Mouse (Mus musculus) myocyte (in vitro differentiated cells): ENCODE data around the gene Sytl5. TPM values are rescaled to one million over a fixed set of nuclear protein-coding genes. Genes with fewer than 3 reads are reported as not detected.

ENCODE experiments used
- H3K27me3 ChIP-seq: one replicate; pipeline ENCODE4 v1.6.1; 2011; ENCODE audit not compliant: control insufficient read depth, insufficient read depth, insufficient read length
- H3K36me3 ChIP-seq: one replicate; pipeline ENCODE4 v1.6.1; 2011; ENCODE audit not compliant: control insufficient read depth, insufficient read depth
- H3K4me2 ChIP-seq: one replicate; pipeline ENCODE4 v1.6.1; 2011; ENCODE audit warnings: low read depth, control low read depth
- H3K4me3 ChIP-seq: one replicate; pipeline ENCODE4 v1.5.1; 2011; ENCODE audit warnings: mild to moderate bottlenecking, control low read depth, moderate library complexity
- H3K79me2 ChIP-seq: one replicate; pipeline ENCODE4 v1.6.1; 2011; ENCODE audit not compliant: control insufficient read depth, insufficient read depth
- H3ac ChIP-seq: one replicate; pipeline ENCODE4 v1.6.1; 2011; ENCODE audit not compliant: control insufficient read depth, insufficient read length
- CEBPB ChIP-seq: IDR thresholded peaks from 2 replicates; pipeline ENCODE4 v1.6.1; 2011; ENCODE audit warnings: mild to moderate bottlenecking, moderate library complexity; ENCODE audit not compliant: poor library complexity, insufficient read depth, severe bottlenecking
- E2F4 ChIP-seq: IDR thresholded peaks from one replicate; pipeline ENCODE4 v1.6.1; 2011; ENCODE audit warnings: mild to moderate bottlenecking, control low read depth, moderate library complexity; ENCODE audit not compliant: insufficient read depth
- MAX ChIP-seq: IDR thresholded peaks from one replicate; pipeline ENCODE4 v1.6.1; 2011; ENCODE audit warnings: low read depth, mild to moderate bottlenecking, control low read depth
- MYOD1 ChIP-seq, 3 experiments: IDR thresholded peaks; one replicate each; pipeline ENCODE4 v1.6.1; 2011; ENCODE audit warnings: control low read depth in 2 of 3, low read depth in 2 of 3, mild to moderate bottlenecking in 2 of 3, moderate library complexity in 1 of 3; ENCODE audit not compliant: insufficient read length in 2 of 3, control insufficient read depth in 1 of 3
- MYOG ChIP-seq, 3 experiments: IDR thresholded peaks; one replicate each; pipeline ENCODE4 v1.6.1; 2011; ENCODE audit warnings: control low read depth in 2 of 3, low read depth in 2 of 3, mild to moderate bottlenecking in 2 of 3; ENCODE audit not compliant: insufficient read length in 2 of 3, control insufficient read depth in 1 of 3, insufficient read depth in 1 of 3
- POLR2A ChIP-seq: IDR thresholded peaks from one replicate; pipeline ENCODE4 v1.6.1; 2011; ENCODE audit warnings: low read depth, mild to moderate bottlenecking, control low read depth, moderate library complexity; ENCODE audit not compliant: insufficient read length
- POLR2AphosphoS2 ChIP-seq: IDR thresholded peaks from one replicate; pipeline ENCODE4 v1.6.1; 2011; ENCODE audit warnings: low read depth, control low read depth; ENCODE audit not compliant: insufficient read length
- REST ChIP-seq: IDR thresholded peaks from one replicate; pipeline ENCODE4 v1.6.1; 2011; ENCODE audit warnings: mild to moderate bottlenecking, control low read depth, moderate library complexity; ENCODE audit not compliant: insufficient read depth, insufficient read length
- SRF ChIP-seq: IDR thresholded peaks from one replicate; pipeline ENCODE4 v1.6.1; 2011; ENCODE audit warnings: low read depth; ENCODE audit not compliant: control insufficient read depth, insufficient read length
- TCF12 ChIP-seq: IDR thresholded peaks from one replicate; pipeline ENCODE4 v1.6.1; 2011; ENCODE audit warnings: mild to moderate bottlenecking, control low read depth; ENCODE audit not compliant: poor library complexity, insufficient read depth, severe bottlenecking
- TCF3 ChIP-seq: IDR thresholded peaks from one replicate; pipeline ENCODE4 v1.6.1; 2011; ENCODE audit warnings: low read depth, control low read depth; ENCODE audit not compliant: insufficient read length
- USF1 ChIP-seq: IDR thresholded peaks from one replicate; pipeline ENCODE4 v1.6.1; 2011; ENCODE audit warnings: low read depth, mild to moderate bottlenecking, control low read depth, moderate library complexity
- polyA plus RNA-seq: library from polyadenylated mRNA; unstranded; fragments of >200 nt; fragmentation: generic; extraction: Trizol; gene quantifications from one replicate; pipeline ENCODE4 v1.2.1, GENCODE M21; 2012; ENCODE audit warnings: missing spikeins

Gene Sytl5
- polyA plus RNA-seq, 1 experiment, result 1.3 TPM

DNA sequence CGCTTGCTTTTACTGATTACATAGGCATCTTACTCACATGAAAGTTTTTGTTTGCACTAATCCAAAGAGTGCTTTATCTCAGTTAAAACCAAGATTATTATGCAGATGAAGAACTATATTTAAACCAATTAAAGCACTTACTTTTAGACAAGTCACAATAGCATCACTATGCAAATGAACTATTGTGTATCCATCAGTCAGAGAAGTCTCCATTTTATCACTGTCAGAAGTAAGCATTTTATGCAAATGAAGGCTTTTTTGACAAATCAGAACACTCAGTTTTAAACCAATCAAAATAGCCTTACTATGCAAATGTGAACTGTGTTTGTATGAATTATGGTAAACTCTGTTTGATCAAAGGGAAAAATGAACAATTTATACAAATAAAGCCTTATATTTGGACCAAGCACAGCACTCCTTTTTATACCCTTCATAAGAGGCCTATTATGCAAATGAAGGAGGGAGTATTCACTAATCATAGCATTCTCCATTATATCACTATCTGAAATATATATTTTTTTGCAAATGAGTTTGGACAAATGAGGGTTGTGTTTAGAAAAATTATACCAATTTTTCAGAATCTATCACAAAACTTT lies 122.4 kb downstream of the Sytl5 start:
- H3ac ChIP-seq, result no peak overlapping the region
- no peaks in the 10 kb centered on the region for H3K27me3 ChIP-seq
- TF ChIP-seq CEBPB (no peak), E2F4 (no peak), MYOD1 (IDR thresholded peaks at IDR 0.05; ENCODE audit: control insufficient read depth in 1 of 3, insufficient read length in 2 of 3, low read depth in 2 of 3) (no peak), MYOG (IDR thresholded peaks at IDR 0.05; ENCODE audit: control insufficient read depth in 1 of 3, insufficient read depth in 1 of 3, insufficient read length in 2 of 3, low read depth in 2 of 3) (no peak), POLR2AphosphoS2 (no peak), MAX (no peak), TCF3 (no peak), SRF (no peak), USF1 (no peak), REST (no peak), POLR2A (no peak), TCF12 (no peak)
- H3K36me3 ChIP-seq, result no peaks in the 10 kb centered on the region
- no peaks in the 10 kb centered on the region for H3K79me2 ChIP-seq
- no peak overlapping the region for H3K4me3 ChIP-seq
- H3K4me2 ChIP-seq, result no peak overlapping the region

DNA sequence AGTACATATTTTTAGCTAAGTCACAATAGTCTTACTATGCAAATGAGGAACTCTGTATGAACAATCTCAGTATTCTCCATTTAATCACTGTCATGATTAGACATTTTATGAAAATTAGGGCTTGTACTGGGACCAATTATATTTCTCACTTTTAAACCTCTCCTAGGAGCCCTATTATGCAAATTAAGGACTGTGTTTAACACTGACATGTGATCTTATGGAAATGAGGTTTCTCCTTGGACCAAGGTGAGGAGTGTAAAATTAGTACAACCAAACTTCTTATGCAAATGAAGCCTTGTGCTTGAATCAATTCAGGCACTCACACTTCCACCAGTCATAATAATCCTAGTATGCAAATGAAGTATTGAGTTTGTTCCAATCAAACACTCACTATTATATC lies 124.8 kb downstream of the Sytl5 start:
- no peaks in the 10 kb centered on the region for H3K27me3 ChIP-seq
- H3K79me2 ChIP-seq, result no peaks in the 10 kb centered on the region
- no peak for TF ChIP-seq SRF
- TF ChIP-seq MYOG (IDR thresholded peaks at IDR 0.05; ENCODE audit: control insufficient read depth in 1 of 3, insufficient read depth in 1 of 3, insufficient read length in 2 of 3, low read depth in 2 of 3), result no peak
- TF ChIP-seq MAX, result no peak
- no peak for TF ChIP-seq POLR2AphosphoS2
- TF ChIP-seq CEBPB, result no peak
- no peak for TF ChIP-seq POLR2A
- no peak for TF ChIP-seq USF1
- TF ChIP-seq TCF12, result no peak
- no peak for TF ChIP-seq TCF3
- no peak for TF ChIP-seq MYOD1 (IDR thresholded peaks at IDR 0.05; ENCODE audit: control insufficient read depth in 1 of 3, insufficient read length in 2 of 3, low read depth in 2 of 3)
- TF ChIP-seq REST, result no peak
- TF ChIP-seq E2F4, result no peak
- H3K4me3 ChIP-seq, result no peak overlapping the region
- no peak overlapping the region for H3K4me2 ChIP-seq
- no peaks in the 10 kb centered on the region for H3K36me3 ChIP-seq
- H3ac ChIP-seq, result no peak overlapping the region

DNA sequence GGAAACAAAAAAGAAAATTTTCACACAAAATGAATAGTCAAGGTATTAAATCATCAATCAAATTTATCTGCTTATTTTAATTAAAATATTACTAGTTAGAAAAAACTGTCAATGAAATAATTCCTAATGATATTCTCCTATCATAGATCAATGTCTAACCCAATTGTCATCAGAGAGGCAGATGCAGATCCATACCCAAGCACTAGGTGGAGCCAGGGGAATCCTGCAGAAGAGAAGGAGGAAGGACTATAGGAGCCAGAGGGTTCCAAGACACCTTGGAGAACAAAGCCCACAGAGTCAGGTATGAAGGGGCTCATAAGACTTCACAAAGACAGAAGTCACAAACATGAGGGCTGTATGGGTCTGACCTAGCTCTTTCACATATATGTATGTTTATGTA lies 149.2 kb downstream of the Sytl5 start:
- Histone ChIP-seq H3ac (no peak overlapping the region), H3K4me2 (no peak overlapping the region), H3K36me3 (no peaks in the 10 kb centered on the region), H3K4me3 (no peak overlapping the region), H3K27me3 (no peaks in the 10 kb centered on the region), H3K79me2 (no peaks in the 10 kb centered on the region)
- TF ChIP-seq USF1 (no peak), TCF3 (no peak), TCF12 (no peak), MYOG (IDR thresholded peaks at IDR 0.05; ENCODE audit: control insufficient read depth in 1 of 3, insufficient read depth in 1 of 3, insufficient read length in 2 of 3, low read depth in 2 of 3) (no peak), POLR2A (no peak), E2F4 (no peak), CEBPB (no peak), MAX (no peak), POLR2AphosphoS2 (no peak), REST (no peak), MYOD1 (IDR thresholded peaks at IDR 0.05; ENCODE audit: control insufficient read depth in 1 of 3, insufficient read length in 2 of 3, low read depth in 2 of 3) (no peak), SRF (no peak)

Other genes with a start within 250 kb of the Sytl5 start
- gene Dynlt3, start 222.6 kb upstream of the Sytl5 start, polyA plus RNA-seq, result 36.3 TPM
- not detected for gene Hypm, start 38.7 kb upstream of the Sytl5 start, polyA plus RNA-seq
- gene H2al3, start 35.9 kb upstream of the Sytl5 start, polyA plus RNA-seq, result not detected
- 0.06 TPM for gene Srpx, start 232.1 kb downstream of the Sytl5 start, polyA plus RNA-seq